Mouse (Mus musculus) heart, adult 2 months (tissue): ENCODE data around the gene Slc39a11.
"Not testable (repeated sequence)": the region's sequence is repeated elsewhere in the genome, so short reads cannot be mapped to it uniquely, and the experiment has no call there.

ENCODE experiments used
- CTCF ChIP-seq: fragments of 200-600 bp; IDR thresholded peaks from 2 replicates; pipeline ENCODE4 v1.8.1; 2022; ENCODE audit warnings: antibody characterized with exemption, mild to moderate bottlenecking, moderate library complexity
- POLR2A ChIP-seq: fragments of 200-500 bp; IDR thresholded peaks from 2 replicates; pipeline ENCODE4 v1.6.1; 2011; ENCODE audit warnings: mild to moderate bottlenecking, low read depth, low read length, control low read depth; ENCODE audit not compliant: insufficient read depth

GRCm38 (mm10) chr11:113567926-113568325, 82.0 kb downstream of the Slc39a11 start:
- not testable (repeated sequence) for TF ChIP-seq CTCF, POLR2A
